Mouse (Mus musculus) embryonic fibroblast, embryonic 13.5 days (primary cell): ENCODE results near the gene Tnfrsf1b.

Experiments
- CTCF ChIP-seq: IDR thresholded peaks from 2 replicates; pipeline ENCODE4 v1.5.1; 2011; ENCODE audit warnings: mild to moderate bottlenecking, control low read depth, low read length, moderate library complexity, borderline replicate concordance; ENCODE audit not compliant: insufficient read depth
- POLR2A ChIP-seq: IDR thresholded peaks from 2 replicates; pipeline ENCODE4 v1.6.1; 2011; ENCODE audit warnings: low read depth, mild to moderate bottlenecking, control low read depth, low read length, moderate library complexity

DNA sequence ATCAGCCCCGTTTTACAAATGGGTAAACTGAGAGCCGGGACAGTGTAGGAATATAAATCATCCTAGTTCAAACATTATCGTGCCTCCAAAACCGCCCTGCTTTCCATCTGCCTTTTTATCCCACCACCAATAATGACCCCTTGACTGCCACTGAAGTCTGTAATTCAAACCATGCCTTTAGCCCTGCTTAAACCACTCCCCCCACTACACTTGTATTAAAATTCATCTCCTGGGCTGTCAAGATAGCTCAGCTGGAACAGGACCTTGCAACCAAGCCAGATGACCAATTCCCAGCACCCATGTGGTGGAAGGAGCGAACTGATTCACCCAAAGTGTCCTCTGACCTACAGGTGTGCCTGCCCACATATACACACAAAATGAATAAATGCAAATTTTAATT, 51.5 kb downstream of the Tnfrsf1b start:
- TF ChIP-seq POLR2A (no peak), CTCF (no peak)
